Mouse (Mus musculus) testis, postnatal 10 days (tissue): ENCODE measurements around the gene Col6a4.

Experiments
- DNase-seq: peaks from one replicate; pipeline ENCODE4 v3.0.0; 2021; ENCODE audit warnings: low spot score

Gene Col6a4

GRCm38 (mm10) chr9:106071651-106072050, 24.9 kb downstream of the Col6a4 start:
- DNase-seq, result no peak

DNA sequence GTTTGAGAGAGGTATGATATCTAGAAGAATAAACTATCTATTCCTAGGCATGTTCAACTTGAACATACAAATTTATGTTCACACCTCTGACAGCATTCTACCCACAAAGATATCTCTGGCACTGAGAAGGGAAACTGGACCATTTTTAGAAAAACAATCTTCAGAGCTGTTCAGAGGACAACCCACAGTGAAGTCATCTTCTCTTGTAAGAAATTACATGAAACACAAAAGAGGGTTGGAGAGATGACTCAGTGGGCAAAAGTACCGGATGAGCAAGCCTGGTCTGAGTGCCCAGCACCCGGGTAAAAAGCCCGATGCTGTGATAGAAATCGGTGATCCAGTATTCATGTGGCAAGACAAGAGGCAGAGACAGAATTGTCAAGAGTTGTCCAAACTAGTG, 43.1 kb downstream of the Col6a4 start:
- no peak for DNase-seq

GRCm38 (mm10) chr9:106043921-106044503, 52.6 kb downstream of the Col6a4 start:
- DNase-seq, result no peak

DNA sequence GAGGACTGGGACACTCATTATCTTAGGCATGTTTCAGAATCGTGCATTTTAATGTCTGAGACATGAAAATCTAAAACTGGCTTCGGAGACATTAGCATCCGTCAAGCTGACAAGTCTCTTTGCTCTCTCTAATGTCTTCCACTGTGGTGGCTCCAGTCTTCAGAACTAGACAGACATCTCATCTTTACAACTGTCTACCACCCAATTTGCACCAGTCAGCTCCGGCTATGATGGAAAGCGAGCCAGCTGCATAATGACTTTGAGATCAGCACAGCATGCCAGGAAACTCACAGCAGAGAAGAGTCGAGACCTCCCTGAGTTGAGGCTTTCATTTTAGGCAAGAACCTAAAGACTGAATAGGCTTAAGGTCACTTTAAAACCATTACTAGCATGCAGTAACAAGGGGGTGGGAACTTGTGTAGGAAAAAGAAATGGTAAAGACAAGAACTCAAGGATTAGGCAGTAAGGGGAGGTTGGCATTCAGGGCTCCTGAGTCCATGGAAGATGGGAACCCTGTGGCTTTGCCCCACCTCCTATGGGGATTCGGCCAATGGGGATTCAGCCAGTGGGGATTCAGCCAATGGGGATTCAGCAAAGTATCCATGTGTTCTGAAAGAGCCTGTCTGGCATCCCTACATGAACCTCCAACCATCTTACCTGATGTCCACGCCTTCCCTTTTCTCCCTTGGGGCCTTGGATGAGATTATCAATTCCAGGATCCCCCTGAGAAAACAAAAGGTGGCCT, 56.5 kb downstream of the Col6a4 start:
- DNase-seq, result no peak

DNA sequence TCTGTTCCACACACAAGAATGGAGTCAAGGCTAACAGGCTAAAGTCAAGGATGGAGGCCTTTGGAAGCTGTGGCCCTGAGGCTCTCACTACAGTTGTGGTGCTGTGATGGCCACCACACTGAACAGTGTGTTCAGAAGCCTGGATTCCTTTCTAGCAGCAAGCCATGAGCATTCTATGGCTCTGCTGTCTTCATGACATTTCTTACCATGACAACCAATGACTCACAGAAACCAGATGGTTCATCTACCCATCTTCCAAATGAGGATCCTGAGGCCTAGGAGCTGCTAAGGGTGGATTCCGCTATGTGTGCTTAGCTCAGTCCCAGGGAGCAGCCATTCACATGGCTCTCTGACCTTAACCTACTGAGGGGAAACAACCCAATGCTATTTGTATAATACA, 57.3 kb downstream of the Col6a4 start:
- no peak for DNase-seq

GRCm38 (mm10) chr9:106038865-106039264, 57.7 kb downstream of the Col6a4 start:
- DNase-seq, result peak; percentile 65

DNA sequence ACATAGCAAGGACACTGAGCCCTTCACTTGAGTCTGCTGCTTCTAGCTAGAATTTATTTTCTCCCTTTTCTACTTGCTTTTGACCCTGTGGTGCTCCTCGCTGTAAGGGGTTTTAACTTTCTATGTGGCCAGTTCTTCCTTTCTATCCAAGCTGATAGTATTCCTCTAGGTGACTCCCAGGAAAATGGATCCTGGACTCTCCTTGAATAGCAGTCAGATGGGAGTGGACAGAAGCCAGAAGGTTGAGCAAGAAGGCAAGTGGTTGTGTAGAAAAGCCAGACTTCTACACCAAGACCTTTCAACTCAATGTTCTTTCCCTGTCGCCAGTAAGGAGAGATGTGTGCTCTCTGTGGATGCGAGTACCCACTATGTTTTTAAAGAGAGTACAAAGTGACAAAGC, 80.9 kb downstream of the Col6a4 start:
- DNase-seq, result no peak

DNA sequence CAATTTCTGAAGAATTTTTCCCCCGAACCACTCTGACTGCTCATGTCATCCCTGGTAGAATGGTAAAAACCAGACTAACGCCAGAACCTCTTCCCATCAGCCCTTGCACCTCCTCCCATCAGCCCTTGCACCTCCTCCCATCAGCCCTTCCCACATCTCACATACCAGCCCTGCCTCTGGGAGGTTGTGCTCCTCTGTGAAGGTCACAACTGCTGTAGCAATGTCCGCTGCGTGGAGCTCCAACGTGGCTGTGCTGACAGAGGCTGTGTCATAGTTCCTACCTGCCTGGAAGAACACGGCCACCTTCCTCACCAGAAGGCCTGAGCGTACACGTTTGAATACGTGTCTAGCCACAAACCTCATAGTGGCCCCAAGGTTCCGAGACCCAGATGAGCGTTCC, 83.4 kb downstream of the Col6a4 start:
- DNase-seq, result no peak

DNA sequence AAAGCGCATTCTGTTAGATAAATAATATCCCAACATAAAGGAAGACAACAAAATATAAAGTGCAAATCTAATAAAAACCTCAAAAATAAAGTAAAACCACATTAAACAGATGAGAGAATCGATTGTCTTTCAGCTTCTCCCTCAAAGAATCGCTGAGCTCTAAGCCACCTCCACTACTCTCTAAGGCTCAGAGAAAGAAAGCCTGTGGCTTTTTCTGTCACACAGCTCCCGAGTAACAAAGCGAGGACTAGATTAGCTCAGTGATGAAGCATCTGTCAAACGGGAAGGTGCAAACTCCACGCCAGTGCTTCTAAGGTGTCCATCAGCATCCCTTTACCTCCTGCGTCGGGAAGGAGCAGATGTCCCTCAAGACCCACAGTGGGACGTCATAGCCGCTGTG, 98.6 kb downstream of the Col6a4 start:
- no peak for DNase-seq

DNA sequence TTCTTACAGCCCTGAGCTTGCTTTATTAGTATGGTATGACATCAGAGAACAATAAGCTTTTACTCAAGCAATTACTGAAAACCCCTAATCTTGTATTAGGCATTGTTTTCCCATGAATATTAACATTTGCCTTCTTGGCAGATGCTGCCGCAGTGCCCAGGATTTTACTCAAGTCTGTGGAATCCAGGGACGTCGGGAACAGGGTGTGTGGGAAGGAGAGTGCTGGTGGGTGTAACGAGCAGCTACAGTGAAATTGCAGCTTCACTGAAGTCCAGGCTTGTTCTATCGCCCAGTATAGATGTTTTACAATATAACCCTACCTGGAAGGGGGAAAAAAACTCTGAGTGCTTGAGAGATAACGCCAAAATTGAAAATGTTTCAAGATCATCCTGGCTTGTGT, 104.2 kb downstream of the Col6a4 start:
- no peak for DNase-seq

- no peak for DNase-seq
Observed at GRCm38 (mm10) chr9:105990099-105990498, 106.5 kb downstream of the Col6a4 start.

- no peak for DNase-seq
Observed at GRCm38 (mm10) chr9:105989468-105989867, 107.1 kb downstream of the Col6a4 start.

DNA sequence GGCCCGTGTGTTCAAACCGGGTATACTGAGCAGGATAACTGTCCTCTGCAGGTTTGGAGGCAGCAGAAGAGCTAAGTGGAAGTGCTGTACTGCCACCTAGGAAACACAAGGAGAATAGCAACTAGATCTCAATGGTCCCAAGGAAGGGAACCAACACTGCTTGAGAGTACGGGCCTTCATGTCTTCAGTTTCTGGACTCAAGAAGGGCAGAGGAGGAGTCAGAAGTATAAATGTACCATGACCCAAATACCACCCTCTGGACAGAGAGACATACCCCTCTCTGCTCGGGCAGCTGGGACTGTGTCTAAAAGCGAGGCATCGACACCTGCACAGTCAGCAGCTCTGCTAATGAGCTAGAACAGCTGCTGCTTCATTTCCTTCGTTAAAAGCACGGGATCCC, 108.5 kb downstream of the Col6a4 start:
- no peak for DNase-seq

GRCm38 (mm10) chr9:105984931-105985519, 111.6 kb downstream of the Col6a4 start:
- DNase-seq, result no peak

DNA sequence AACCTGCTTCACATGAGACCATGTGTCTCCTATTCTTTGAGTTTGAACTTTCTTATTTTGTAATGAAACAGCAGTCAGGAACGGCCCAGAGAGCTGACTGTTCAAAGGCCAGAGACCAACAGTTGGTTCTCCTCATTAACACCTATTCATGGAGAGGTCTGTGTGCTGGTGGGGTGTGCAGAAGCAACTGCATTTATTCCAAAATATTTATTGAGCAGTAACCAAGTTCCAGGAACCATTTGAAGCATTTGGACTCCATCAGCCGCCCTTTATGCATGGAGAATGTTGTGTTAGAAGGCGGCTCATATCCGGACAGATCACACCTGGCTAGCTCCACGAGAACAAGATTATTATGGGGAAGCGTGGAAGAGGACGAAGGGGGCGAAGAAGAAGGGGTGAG, 118.1 kb downstream of the Col6a4 start:
- no peak for DNase-seq

DNA sequence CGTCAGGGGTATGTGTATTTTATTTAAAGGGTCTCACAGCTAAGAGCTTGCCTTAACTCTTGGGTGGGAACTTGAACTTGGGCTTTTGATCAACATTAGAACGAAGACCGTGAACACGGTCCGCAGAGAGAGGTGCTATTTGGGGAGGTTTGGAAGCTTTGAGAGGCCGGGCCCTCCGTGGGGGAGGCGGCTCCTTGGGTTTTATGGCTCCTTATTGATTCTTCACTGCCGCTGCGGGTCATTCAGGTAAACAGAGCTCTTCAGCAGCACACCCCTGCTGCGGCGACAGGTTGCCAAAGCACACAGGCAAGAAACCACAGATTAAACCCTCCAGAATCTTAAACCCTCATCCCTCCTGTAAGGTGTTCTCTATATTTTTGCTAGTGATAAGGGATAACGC, 119.7 kb downstream of the Col6a4 start:
- DNase-seq, result no peak

DNA sequence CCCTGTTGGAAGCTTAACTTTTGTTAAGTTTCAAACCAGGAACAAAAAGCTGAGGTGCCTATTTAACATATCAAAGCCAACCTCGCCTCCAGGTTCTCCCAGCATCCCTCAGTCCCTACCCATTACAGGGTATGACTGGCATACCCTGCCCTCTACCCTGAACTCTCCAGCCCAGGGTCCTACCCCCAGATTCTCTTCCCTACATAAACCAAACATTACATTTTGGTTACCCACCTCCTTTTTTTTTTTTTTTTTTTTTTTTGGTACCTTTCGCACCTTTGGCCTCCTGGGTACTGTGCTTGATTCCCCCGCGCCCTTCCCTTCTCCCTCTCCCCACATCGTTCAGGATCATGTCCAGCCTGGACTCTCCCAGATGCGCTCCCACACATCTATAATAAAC, 120.3 kb downstream of the Col6a4 start:
- DNase-seq, result no peak

GRCm38 (mm10) chr9:105973736-105974135, 122.8 kb downstream of the Col6a4 start:
- no peak for DNase-seq

DNA sequence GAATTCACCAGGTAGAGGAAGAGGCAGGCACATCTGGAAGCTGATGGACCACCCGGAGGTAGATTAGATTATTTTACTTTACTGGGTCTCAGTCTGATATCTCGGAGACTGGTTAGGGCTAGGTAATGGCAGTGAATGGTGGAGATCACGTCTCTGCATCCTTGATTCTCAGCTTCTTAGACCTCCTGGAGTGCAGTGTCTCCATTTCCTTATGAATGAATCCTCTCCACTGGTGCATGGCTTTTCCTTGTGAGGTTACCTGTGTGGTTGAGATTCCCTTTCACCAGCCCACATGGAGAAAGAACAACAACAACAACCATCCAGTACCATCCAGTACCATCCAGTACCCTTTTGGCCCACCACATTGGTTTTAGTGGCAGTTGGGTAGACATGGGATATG, 124.6 kb downstream of the Col6a4 start:
- DNase-seq, result no peak

DNA sequence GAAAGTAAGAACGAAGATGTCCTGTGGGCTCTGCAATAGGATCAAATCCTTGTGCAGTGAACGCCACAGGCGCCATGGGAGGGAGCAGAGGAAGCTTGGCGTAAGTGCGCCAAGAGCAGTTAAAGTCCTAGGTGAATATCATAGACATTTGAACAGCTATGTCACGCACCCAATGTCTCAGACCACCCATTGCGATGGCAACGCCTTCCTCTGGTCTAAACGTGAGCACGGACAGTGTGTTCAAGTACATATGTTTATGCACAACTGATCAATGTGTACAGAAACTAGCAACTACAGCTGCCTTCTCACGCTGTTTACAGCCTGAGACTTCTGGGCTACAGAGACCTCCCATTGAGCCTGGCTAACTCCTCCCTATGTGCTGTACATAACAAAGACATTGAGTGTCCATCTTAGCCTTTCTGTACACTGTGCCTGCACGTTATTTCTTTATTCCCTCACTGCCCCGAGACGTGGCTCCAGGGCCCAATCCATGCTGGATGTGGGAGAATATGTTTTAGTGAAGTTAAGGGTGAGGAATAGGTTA, 125.2 kb downstream of the Col6a4 start:
- no peak for DNase-seq

- DNase-seq, result no peak
Observed at GRCm38 (mm10) chr9:105970901-105971300, 125.7 kb downstream of the Col6a4 start.

DNA sequence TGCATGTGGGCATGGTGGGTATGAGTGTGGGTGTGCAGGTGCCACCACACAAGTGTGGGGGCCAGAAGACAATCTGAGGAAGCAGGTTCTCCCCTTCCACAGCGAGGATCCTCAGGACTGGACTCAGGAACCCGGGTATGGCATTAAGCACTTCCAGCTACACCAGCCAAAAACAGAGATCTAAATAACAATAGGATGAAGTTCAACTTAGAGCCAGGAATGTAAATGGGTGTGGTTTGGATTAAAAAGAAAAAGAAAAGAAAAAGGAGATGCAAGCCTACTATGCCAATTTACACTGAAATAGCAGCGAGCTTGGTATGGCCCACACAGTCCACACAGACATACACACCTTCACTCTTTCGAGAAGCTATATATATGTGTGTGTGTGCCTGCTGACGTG, 128.6 kb downstream of the Col6a4 start:
- no peak for DNase-seq

GRCm38 (mm10) chr9:105960533-105960932, 136.1 kb downstream of the Col6a4 start, which contains the start of gene Col6a5:
Gene Col6a5, minus strand, starts transcription at chr9:105960643.
- DNase-seq, result peak; percentile 61
